Mouse (Mus musculus) layer of hippocampus, adult 2 months (tissue): Measurements from ENCODE around the gene Bace1. TPM values are rescaled to one million over a fixed set of nuclear protein-coding genes. Genes with fewer than 3 reads are reported as not detected.
"Not testable (repeated sequence)": the region's sequence is repeated elsewhere in the genome, so short reads cannot be mapped to it uniquely, and the experiment has no call there.

Experiments used
- DNase-seq, 2 experiments: peaks; one replicate each; pipeline ENCODE4 v3.0.0; 2022; ENCODE audit warnings: low spot score in 2 of 2
- H3K27ac ChIP-seq: fragments of 200-600 bp; 2 replicates; pipeline ENCODE4 v1.8.1; 2022
- H3K4me3 ChIP-seq: fragments of 200-600 bp; 2 replicates; pipeline ENCODE4 v1.8.1; 2022; ENCODE audit warnings: mild to moderate bottlenecking
- CTCF ChIP-seq: fragments of 200-600 bp; conservative IDR thresholded peaks from 2 replicates; pipeline ENCODE4 v1.8.1; 2022; ENCODE audit warnings: antibody characterized with exemption, mild to moderate bottlenecking, moderate library complexity
- total RNA-seq, 2 experiments: library from RNA; stranded (reverse); gene quantifications; 2 replicates each; pipeline ENCODE4 v1.2.3; 2021

Bace1 gene
- total RNA-seq, 2 experiments from 2014 or later: 76.6 to 80.3 TPM

DNA sequence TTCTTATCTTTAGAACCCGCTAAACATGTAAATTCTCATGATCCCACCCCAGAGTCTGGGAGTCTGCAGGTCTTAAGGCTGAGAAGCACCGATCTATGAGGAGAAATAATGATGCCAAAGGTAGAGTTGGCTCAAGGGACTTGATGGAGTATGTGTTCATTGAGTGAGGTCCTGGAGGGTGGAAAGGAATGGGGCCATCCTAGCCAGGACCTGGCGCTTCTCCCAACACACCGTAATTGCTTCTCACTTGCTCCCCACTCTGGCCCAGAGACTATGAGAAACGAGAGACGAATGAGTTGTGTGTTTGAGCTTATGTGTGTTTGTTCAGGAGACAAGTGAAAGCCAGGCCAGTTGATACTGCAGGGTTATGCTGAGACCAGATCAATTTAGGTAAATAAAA is 3.1 kb downstream of the Bace1 start:
- DNase-seq: no peak
- Histone ChIP-seq H3K27ac (peak overlapping the region; percentile 2; the same call in 1 of the 2 replicates), H3K4me3 (peak overlapping the region; percentile 95)
- no peak for TF ChIP-seq CTCF

DNA sequence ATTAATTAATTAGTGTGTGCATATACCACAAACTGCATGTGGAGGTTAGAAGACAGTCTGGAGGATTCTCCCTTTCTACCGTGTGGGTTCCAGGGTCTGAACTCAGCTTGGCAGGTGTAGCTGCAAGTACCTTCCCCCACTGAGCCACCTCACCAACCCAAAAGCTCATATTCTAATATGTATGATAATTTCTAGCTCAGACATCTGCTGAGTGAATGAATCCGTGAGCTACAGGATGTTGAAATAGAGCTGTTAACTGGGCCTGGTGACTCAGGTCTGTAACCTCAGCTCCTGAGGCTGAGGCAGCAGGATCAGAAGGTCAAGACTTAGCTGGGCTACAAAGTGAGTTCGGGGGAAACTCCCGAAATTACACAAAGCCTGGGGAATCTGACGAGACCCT is 4.6 kb downstream of the Bace1 start:
- DNase-seq: no peak
- Histone ChIP-seq H3K27ac (peak overlapping the region; percentile 46; the same call in 1 of the 2 replicates), H3K4me3 (no peak overlapping the region; the same call in 1 of the 2 replicates)
- TF ChIP-seq CTCF: no peak

DNA sequence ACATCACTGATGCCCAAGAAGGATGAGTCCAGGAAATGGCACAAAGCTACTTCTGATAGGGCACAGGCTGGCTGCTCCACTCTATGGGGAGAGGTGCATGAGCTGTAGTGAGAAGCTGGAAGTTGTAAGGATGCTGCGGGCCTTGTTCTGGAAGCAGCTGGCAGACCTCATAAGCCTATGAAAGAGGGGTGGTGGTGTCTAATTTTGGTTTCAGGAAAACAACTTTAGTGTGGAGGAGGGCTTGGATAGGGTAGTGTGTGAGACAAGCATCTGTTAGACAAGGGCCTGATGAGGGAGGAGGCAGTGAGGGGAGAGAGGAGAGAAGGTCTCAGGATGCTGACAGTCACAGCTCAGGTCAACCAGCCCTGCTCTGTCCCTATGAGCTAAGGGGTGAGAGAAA is 5.4 kb downstream of the Bace1 start:
- Histone ChIP-seq H3K4me3 (no peak overlapping the region), H3K27ac (no peak overlapping the region; the same call in 1 of the 2 replicates)
- DNase-seq: no peak
- no peak for TF ChIP-seq CTCF

DNA sequence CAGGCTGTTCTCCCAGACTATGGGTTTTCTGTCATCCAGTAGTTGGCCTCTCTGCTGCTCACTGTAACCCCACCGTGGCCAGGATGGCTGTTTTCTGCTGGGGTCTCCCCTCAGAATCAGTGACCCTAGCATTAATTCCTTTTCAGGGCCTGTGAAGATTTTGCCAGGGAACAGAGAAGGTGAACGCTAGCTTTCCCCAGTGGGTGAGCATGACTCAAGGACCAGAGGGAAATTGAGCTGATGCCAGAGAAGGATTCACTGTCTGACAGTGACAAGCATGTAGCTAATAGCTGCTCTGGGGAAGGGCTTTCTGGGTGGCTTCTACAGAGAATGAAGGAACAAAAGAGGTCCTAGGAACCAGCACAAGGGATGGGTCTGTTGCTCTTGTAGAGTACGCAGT is 7.2 kb downstream of the Bace1 start:
- TF ChIP-seq CTCF: no peak
- no peak overlapping the region for H3K4me3 ChIP-seq
- peak overlapping the region; percentile 32; the same call in 1 of the 2 replicates for H3K27ac ChIP-seq
- DNase-seq: no peak

DNA sequence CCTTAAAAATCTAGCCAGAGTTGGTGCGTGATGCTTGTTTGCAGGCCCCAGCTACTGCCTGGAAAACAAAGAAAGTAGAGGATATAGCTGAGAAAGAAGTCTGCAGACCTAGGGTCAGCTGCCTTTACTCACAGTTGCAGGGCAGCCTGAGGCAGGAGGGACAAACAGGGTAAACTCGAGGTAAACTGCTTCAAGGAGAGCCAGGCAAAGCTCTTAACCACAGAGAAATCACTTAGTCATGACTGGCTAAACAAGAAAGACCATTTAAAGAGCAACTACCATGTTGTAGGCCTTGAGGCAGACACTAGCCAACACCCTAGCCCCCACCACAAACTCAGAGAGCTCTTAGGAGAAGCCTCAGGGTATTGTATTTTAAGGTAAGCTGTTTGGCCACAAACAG is 7.8 kb downstream of the Bace1 start:
- not testable (repeated sequence) for H3K4me3 ChIP-seq, DNase-seq, H3K27ac ChIP-seq

DNA sequence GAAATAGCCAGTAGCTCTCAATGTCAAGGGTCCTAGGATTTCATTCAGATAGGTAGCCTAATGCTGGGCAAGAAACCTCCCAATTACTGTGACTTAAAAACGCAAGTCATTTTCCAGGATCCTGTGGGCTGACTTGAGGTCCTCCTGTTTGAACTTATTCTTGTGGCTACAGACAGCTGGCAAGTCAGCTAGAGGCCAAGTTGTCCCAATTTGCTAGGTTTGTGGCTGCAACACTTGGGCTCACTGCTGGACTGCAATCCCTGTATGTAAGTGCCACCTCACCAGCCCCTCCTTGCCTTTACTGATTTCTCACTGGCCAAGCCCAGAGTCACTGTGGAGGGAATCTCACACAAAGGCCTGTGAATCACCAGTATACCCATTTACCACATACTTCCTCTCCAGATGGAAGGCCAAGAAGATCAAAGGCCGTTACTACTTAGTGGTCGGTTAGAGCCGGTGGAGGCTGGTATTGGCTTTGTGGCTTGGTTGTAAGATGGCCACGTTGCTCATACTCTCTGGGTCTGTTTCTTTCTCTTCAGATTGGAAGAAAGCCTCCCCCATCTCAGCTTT is 8.6 kb downstream of the Bace1 start:
- DNase-seq: no peak
- Histone ChIP-seq H3K4me3 (no peak overlapping the region), H3K27ac (no peak overlapping the region)
- TF ChIP-seq CTCF: no peak

DNA sequence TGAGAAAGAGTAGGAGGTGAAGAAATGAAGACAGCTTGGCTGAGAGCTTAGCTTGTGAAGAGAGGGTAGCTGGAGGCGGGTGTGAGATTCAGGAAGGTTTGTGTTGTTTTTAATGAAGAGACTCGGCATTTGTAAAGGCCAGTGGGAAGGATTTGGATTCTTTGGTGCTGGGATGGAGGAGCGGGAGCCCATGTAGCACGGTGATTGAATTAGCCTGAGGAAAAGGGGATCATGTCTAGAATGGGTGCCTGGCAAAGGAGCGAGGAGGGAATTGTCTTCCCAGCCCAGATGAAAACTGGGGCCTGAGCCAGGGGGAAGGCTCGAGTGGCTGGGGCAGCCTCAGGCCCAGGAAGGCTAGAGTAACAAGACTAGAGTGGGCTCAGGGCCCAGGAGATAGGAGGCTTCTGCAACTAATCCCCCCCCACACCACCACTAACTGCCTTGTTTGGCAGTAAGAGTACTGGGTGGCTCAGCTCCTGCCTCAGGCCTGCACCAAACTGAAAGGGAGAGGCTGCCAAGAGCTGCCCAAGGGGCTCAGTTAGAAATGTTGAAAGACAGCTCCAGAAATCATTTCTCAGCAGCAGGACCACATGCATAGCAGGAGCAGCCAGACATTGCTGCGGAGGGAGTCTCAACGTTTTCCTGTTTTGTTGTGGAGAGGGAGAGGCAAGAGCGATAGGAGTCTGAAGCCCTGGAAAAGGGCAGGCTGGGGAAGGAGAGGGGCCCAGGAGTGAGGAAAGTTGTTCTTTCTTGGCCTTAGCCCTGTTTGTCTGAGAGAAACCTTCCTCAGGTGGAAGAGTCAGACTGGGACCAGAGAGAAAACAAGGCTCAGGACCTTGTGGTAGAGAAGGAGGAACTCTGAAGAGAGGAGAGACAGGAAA is 11.4 kb downstream of the Bace1 start:
- no peak for TF ChIP-seq CTCF
- peak overlapping the region; percentile 78 for H3K27ac ChIP-seq
- no peak overlapping the region for H3K4me3 ChIP-seq
- no peak for DNase-seq

DNA sequence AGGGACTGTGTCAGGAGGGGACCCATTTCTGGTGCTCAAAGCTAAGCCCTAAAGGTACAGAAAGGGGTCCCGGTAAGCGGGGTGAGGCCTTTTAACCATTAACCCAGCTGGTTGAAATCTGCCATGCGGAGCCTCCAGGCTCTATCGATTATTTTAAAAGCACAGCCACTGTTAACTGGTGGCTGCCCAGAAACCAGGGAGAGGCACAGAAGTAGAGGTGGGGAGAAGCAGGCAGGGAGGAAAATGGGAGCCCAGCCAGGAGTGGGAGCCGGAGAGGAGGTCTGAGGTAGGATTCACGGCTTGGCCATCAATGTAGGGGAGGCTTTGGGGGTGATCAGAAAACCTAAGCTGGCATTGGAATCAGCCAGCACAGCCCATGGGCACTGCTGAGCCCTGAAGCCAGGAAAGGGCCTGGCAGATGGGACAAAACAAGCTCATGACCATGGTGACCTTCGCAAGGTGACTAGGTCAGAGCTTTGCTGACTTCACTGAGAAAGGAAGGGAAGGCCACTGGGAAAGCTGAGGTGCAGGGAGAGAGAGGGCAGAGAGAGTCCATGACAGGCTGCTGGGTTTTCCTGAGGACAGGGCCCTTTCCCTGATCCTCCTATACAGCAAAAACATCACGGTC is 12.3 kb downstream of the Bace1 start:
- H3K4me3 ChIP-seq: no peak overlapping the region
- peak overlapping the region; percentile 78 for H3K27ac ChIP-seq
- DNase-seq: no peak
- TF ChIP-seq CTCF: no peak

DNA sequence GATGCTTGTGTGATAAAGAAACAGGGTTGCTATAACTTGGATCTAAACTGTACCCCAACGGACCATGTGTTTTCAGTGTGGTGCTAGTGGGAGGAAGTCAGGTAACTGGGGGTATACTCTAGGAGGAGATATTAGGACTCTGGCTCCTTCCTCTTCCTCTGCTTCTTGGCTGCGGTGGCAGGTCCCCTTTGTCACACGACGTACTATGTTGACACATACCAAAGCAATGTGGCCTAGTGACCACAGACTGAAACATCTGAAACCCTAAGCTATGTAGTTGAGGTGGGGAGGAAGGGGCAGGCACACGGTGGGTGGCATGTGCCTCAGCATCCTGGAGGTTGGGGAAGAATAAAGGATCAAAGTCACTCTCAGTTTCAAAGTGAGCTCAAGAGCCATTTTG is 12.9 kb downstream of the Bace1 start:
- TF ChIP-seq CTCF: no peak

DNA sequence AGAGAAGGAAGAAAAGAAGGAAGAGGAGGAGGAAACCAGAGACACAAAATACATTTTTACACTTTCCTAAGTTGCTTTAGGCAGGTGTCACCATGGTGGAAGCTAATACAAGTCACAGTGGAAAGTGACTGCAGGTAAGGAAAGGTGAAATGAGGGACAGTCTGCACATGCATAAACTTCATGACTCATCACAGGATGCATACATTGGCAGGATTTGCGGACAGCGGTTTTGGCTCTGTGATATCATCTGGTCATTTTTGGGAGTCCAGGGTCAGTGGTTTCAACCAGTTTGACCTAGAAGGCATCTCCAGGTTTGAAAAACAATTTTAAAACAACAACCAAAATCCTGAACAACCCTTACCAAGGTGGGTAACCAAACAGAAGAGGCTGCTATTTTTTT is 13.4 kb downstream of the Bace1 start:
- Histone ChIP-seq H3K4me3 (no peak overlapping the region), H3K27ac (no peak overlapping the region; the same call in 1 of the 2 replicates)
- TF ChIP-seq CTCF: no peak
- DNase-seq: no peak

More for the DNA sequence above, 12.9 kb downstream of the Bace1 start:
- H3K27ac ChIP-seq: 0 out of 2 replicates have a peak overlapping the region, but pooled peaks have one; percentile 78
- no peak overlapping the region for H3K4me3 ChIP-seq
- DNase-seq: no peak

DNA sequence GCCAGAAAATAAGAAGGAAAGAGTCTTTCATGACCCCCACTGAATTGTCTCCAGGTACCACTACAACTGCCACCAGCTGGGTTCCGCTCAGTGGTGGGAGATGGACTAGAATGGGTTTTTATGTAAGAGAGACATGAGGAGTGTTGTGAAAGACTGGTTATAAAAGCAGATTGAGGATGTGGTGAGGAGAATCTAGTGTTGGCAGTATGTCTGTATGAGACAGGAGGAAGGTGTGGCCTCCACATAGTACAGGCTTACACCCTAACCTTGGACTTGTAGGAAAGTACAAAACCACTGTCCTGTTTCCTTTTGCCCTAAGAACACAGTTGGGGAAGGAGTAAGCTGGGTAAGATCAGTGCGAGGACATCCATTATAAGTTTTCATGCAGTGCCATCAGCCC is 15.3 kb downstream of the Bace1 start:
- Histone ChIP-seq H3K27ac (peak overlapping the region; percentile 77), H3K4me3 (no peak overlapping the region)
- no peak for TF ChIP-seq CTCF
- no peak for DNase-seq

DNA sequence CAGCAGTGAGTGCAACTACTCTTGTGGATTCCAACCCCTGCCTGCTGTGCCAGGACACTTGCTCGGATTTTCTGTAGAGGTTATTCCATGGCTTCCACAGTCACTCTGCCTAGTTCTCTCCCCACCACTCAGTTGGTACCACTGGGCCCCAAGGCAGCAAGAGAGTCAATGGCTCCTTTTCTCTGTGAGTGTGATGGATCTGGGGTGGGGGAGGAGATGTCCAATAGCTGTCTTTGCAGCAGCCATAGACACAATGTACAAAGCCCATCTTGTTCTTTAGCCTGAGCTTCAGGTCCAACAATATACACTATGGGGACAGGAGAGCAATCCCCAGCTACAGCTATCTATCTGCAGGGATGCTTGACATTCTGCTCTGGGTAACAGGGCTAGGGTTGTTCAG is 15.8 kb downstream of the Bace1 start:
- no peak for DNase-seq
- H3K4me3 ChIP-seq: no peak overlapping the region
- no peak for TF ChIP-seq CTCF
- H3K27ac ChIP-seq: peak overlapping the region; percentile 77

DNA sequence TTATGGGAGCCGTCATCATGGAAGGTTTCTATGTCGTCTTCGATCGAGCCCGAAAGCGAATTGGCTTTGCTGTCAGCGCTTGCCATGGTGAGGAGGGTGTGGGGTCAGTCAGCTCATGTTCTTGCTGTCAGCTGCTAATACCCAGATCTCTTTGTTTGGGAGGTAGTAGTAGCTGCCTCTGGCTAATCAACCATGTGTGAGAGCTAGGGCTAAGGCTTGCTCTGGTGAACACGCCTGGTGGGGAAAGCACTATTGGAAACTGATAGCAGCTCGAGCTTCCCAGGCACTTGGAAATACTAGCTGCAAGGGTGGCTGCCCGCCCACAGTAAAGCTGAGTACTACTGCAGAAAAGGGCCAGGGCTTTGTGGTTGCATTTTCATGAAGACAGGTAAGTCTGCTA is 21.0 kb downstream of the Bace1 start:
- no peak for TF ChIP-seq CTCF
- Histone ChIP-seq H3K4me3 (no peak overlapping the region), H3K27ac (no peak overlapping the region)
- no peak for DNase-seq

DNA sequence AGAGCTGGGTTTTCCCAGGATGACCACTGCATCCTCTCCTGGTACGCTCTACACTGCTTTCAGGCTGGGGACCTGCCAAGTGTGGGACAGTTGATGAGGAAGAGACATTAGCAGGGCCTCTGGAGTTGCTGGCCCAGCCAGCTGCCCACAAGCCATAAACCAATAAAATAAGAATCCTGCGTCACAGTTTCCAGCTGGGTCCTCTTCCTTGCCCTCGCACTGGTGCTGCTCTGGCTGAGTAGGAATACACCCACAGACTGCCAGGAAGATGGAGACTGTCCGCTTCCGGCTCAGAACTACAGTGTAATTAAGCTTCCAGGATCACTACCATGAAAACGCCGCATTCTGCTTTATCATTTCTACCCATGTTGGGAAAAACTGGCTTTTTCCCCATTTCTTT is 23.4 kb downstream of the Bace1 start:
- Histone ChIP-seq H3K27ac (peak overlapping the region; percentile 54; the same call in 1 of the 2 replicates), H3K4me3 (no peak overlapping the region)
- TF ChIP-seq CTCF: no peak
- no peak for DNase-seq
